Mouse (Mus musculus): ENCODE data around the gene Cd47. TPM values are rescaled to one million over a fixed set of nuclear protein-coding genes. Genes with fewer than 3 reads are reported as not detected.

The Cd47 gene
- polyA plus RNA-seq, 1 experiment from 2014 or later: 38.4 TPM

- Histone ChIP-seq H3K27ac (replicated peaks) (no peak overlapping the region), H3K4me1 (no peaks in the 10 kb centered on the region), H3K4me3 (no peak overlapping the region), H3K36me3 (no peaks in the 10 kb centered on the region), H3K27me3 (ENCODE audit: low read depth, poor library complexity, severe bottlenecking) (no peaks in the 10 kb centered on the region), H3K9me3 (replicated peaks) (no peaks in the 10 kb centered on the region)
- no peak for DNase-seq (ENCODE audit: low spot score)
- WGBS: 84% methylated on average over 2 of the region's 2 CpGs
Observed at GRCm38 (mm10) chr16:49955952-49956351, 155.6 kb downstream of the Cd47 start.

GRCm38 (mm10) chr16:49956531-49957302, 156.4 kb downstream of the Cd47 start:
- Histone ChIP-seq H3K9me3 (replicated peaks) (no peaks in the 10 kb centered on the region), H3K27me3 (ENCODE audit: low read depth, poor library complexity, severe bottlenecking) (no peaks in the 10 kb centered on the region), H3K4me1 (no peaks in the 10 kb centered on the region), H3K36me3 (no peaks in the 10 kb centered on the region), H3K27ac (replicated peaks) (no peak overlapping the region), H3K4me3 (no peak overlapping the region)
- 87% methylated on average over 7 of the region's 7 CpGs for WGBS
- no peak for DNase-seq (ENCODE audit: low spot score)

GRCm38 (mm10) chr16:49958900-49959436, 158.6 kb downstream of the Cd47 start:
- no peaks in the 10 kb centered on the region for H3K4me1 ChIP-seq

GRCm38 (mm10) chr16:49962305-49962704, 162.0 kb downstream of the Cd47 start:
- no peak overlapping the region for H3K4me3 ChIP-seq
- H3K4me1 ChIP-seq: peaks cover 12% of the 10 kb centered on the region
- no peaks in the 10 kb centered on the region for H3K9me3 ChIP-seq (replicated peaks)
- DNase-seq (ENCODE audit: low spot score): no peak
- no peaks in the 10 kb centered on the region for H3K27me3 ChIP-seq (ENCODE audit: low read depth, poor library complexity, severe bottlenecking)
- no peak overlapping the region for H3K27ac ChIP-seq (replicated peaks)
- WGBS: 87% methylated on average over 3 of the region's 3 CpGs
- no peaks in the 10 kb centered on the region for H3K36me3 ChIP-seq

More at GRCm38 (mm10) chr16:49958900-49959436, 158.6 kb downstream of the Cd47 start:
- no peaks in the 10 kb centered on the region for H3K27me3 ChIP-seq (ENCODE audit: low read depth, poor library complexity, severe bottlenecking)
- no peaks in the 10 kb centered on the region for H3K9me3 ChIP-seq (replicated peaks)
- H3K36me3 ChIP-seq: no peaks in the 10 kb centered on the region
- no peak overlapping the region for H3K4me3 ChIP-seq
- DNase-seq (ENCODE audit: low spot score): no peak
- 78% methylated on average over 5 of the region's 5 CpGs for WGBS
- H3K27ac ChIP-seq (replicated peaks): no peak overlapping the region

- Histone ChIP-seq H3K4me1 (peaks cover 12% of the 10 kb centered on the region), H3K9me3 (replicated peaks) (no peaks in the 10 kb centered on the region), H3K36me3 (no peaks in the 10 kb centered on the region), H3K27ac (replicated peaks) (no peak overlapping the region), H3K4me3 (no peak overlapping the region), H3K27me3 (ENCODE audit: low read depth, poor library complexity, severe bottlenecking) (no peaks in the 10 kb centered on the region)
- 71% methylated on average over 7 of the region's 7 CpGs for WGBS
- no peak for DNase-seq (ENCODE audit: low spot score)
Observed at GRCm38 (mm10) chr16:49964321-49964986, 164.1 kb downstream of the Cd47 start.

Other genes with a start within 250 kb of the Cd47 start
- 22.8 and 28.8 TPM in 2 replicates for gene Ift57, start 101.3 kb upstream of the Cd47 start, polyA plus RNA-seq (2016; fragmentation: Nextera tagmentation; extraction: Ambion mirVana)